Mouse (Mus musculus) embryonic facial prominence, embryonic 15.5 days (tissue): Measurements from ENCODE around the gene Bahcc1. TPM values are rescaled to one million over a fixed set of nuclear protein-coding genes. Genes with fewer than 3 reads are reported as not detected.

Source experiments
- ATAC-seq: fragments of 200-750 bp; cut with Nextera tagmentation; 2 replicates; pipeline ENCODE4 v1.8.0; 2017; ENCODE audit warnings: low read depth, moderate TSS enrichment; ENCODE audit not compliant: insufficient number of reproducible peaks, low FRiP score, low TSS enrichment
- H3K27ac ChIP-seq: fragments of 300-500 bp; sonication (generic); replicated peaks from 2 replicates; pipeline ENCODE4 v1.5.1; 2015; ENCODE audit warnings: mild to moderate bottlenecking, inconsistent platforms
- H3K27me3 ChIP-seq: fragments of 300-500 bp; sonication (generic); 2 replicates; pipeline ENCODE4 v1.6.1; 2015; ENCODE audit warnings: inconsistent platforms
- H3K36me3 ChIP-seq: fragments of 300-500 bp; sonication (generic); 2 replicates; pipeline ENCODE4 v1.6.1; 2015; ENCODE audit warnings: mild to moderate bottlenecking, inconsistent platforms
- H3K4me1 ChIP-seq: fragments of 300-500 bp; sonication (generic); 2 replicates; pipeline ENCODE4 v1.6.1; 2015; ENCODE audit warnings: inconsistent platforms
- H3K4me2 ChIP-seq: fragments of 300-500 bp; sonication (generic); replicated peaks from 2 replicates; pipeline ENCODE4 v1.6.1; 2015; ENCODE audit warnings: mild to moderate bottlenecking, inconsistent platforms
- H3K4me3 ChIP-seq: fragments of 300-500 bp; sonication (generic); replicated peaks from 2 replicates; pipeline ENCODE4 v1.5.1; 2015; ENCODE audit warnings: mild to moderate bottlenecking, inconsistent platforms
- H3K9ac ChIP-seq: fragments of 300-500 bp; sonication (generic); 2 replicates; pipeline ENCODE4 v1.6.1; 2015; ENCODE audit warnings: inconsistent platforms
- H3K9me3 ChIP-seq: fragments of 300-500 bp; sonication (generic); replicated peaks from 2 replicates; pipeline ENCODE4 v1.6.1; 2016; ENCODE audit warnings: inconsistent platforms
- WGBS: fragments of 180-500 bp; shearing (Covaris S2); methylation state at CpG from one replicate; pipeline ENCODE4 v1.1.7; 2015; 5-methylcytosine and 5-hydroxymethylcytosine counted together
- polyA plus RNA-seq: library from polyadenylated mRNA; unstranded; fragments of >200 nt; fragmentation: Nextera tagmentation; extraction: Ambion mirVana; gene quantifications from 2 replicates; pipeline ENCODE4 v1.2.1, GENCODE M21; 2015

Gene Bahcc1
- polyA plus RNA-seq, 1 experiment from 2014 or later, result 7.9 TPM

- no peak for ATAC-seq
- H3K36me3 ChIP-seq, result peaks cover 22% of the 10 kb centered on the region
- H3K4me3 ChIP-seq, result no peak overlapping the region
- no peak overlapping the region for H3K27ac ChIP-seq
- H3K4me2 ChIP-seq, result no peak overlapping the region
- WGBS, result 77% methylated on average over 10 of the region's 10 CpGs
- H3K9ac ChIP-seq, result no peak overlapping the region
- H3K27me3 ChIP-seq, result no peaks in the 10 kb centered on the region
- peaks cover 62% of the 10 kb centered on the region for H3K4me1 ChIP-seq
- H3K9me3 ChIP-seq, result no peaks in the 10 kb centered on the region
Observed at GRCm38 (mm10) chr11:120268195-120268967, 35.6 kb downstream of the Bahcc1 start.

DNA sequence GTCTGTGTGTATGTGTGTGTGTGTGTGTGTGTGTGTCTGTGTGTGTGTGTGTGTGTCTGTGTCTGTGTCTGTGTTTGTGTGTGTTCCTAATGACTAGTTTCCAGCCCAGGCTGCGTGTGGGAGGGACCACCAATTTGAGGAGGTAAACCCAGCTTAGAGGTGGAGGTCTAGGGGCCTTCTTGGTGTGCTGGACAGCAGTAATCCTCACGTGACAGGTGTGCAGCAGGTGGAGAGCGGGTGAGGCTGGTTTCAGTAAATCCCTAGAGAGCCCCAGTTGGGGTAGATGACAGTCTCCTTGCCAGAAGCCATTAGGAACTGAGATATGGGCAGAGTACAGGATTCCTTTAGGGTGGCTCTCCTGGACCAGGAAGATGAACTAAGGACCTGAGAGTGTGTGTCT, 36.3 kb downstream of the Bahcc1 start:
- WGBS, result 75% methylated on average over 3 of the region's 3 CpGs
- no peaks in the 10 kb centered on the region for H3K9me3 ChIP-seq
- ATAC-seq, result no peak
- H3K27me3 ChIP-seq, result no peaks in the 10 kb centered on the region
- H3K4me2 ChIP-seq, result no peak overlapping the region
- peaks cover 28% of the 10 kb centered on the region for H3K36me3 ChIP-seq
- H3K27ac ChIP-seq, result peak overlapping the region; percentile 9; the same call in 1 of the 2 replicates
- no peak overlapping the region for H3K9ac ChIP-seq
- peaks cover 56% of the 10 kb centered on the region for H3K4me1 ChIP-seq
- H3K4me3 ChIP-seq, result no peak overlapping the region

DNA sequence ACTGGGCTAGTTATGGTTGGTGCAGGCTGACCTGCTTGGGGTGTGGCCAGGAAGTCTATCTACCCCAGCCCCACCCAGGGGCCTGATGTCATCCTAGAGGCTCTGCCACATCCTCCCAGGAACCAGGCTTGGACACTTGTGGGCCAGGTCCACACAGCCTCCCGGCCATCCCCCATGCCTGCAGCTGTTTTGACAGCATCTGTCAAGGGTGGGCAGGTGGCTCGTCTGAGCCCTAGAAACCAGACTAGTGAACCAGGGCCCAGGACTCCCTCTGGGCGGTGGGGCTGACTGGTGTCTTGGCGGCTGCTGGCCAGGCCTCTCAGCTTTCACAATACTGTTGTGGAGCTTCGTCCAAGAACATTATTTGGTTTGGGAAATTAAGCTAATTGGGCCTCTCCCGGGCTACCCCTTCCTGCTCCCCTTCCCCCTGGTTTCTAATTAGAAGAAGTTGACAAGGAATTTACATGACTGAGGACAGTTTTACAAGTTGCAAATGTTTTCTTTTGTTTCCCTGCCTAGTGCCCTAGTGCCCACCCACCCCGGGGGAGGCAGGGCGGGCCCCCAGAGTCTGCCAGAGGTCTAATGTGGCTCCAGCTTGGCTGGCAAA, 36.9 kb downstream of the Bahcc1 start:
- Histone ChIP-seq H3K4me1 (peaks cover 50% of the 10 kb centered on the region), H3K9ac (no peak overlapping the region), H3K36me3 (peaks cover 34% of the 10 kb centered on the region), H3K27ac (peak overlapping the region; percentile 9; the same call in 1 of the 2 replicates), H3K9me3 (no peaks in the 10 kb centered on the region), H3K27me3 (no peaks in the 10 kb centered on the region), H3K4me2 (no peak overlapping the region), H3K4me3 (no peak overlapping the region)
- ATAC-seq, result peak; percentile 78
- 46% methylated on average over 8 of the region's 8 CpGs for WGBS

- H3K9ac ChIP-seq, result no peak overlapping the region
- ATAC-seq, result no peak
- no peak overlapping the region for H3K27ac ChIP-seq
- no peak overlapping the region for H3K4me2 ChIP-seq
- peaks cover 64% of the 10 kb centered on the region for H3K36me3 ChIP-seq
- H3K9me3 ChIP-seq, result no peaks in the 10 kb centered on the region
- H3K27me3 ChIP-seq, result no peaks in the 10 kb centered on the region
- peaks cover 10% of the 10 kb centered on the region; the same call in 1 of the 2 replicates for H3K4me1 ChIP-seq
- no peak overlapping the region for H3K4me3 ChIP-seq
- 77% methylated on average over 11 of the region's 11 CpGs for WGBS
Observed at GRCm38 (mm10) chr11:120279335-120279734, 46.6 kb downstream of the Bahcc1 start.

DNA sequence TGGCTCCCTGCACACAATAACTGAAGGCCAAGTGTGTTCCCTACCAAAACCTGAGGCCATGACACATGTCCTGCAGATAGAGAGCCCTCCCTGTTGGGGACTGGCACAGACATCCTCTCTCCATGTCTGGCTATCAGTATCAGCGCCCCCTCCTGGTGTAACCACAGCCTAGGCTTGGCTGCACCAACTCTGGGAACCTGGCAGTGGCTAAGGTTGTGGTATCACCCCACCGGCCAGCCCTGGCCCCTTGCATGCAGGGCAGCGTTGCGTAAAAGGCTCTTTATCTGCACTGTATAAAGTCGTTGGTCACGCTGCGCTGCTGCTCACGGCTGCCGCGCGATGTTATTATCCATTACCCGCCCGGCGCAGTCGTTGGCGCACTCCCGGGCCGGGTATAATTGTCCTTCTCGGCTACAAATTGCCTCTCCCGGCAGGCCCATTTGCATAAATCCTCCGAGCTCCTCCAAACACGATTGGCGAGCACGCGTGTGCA, 47.6 kb downstream of the Bahcc1 start:
- Histone ChIP-seq H3K27ac (no peak overlapping the region), H3K9ac (no peak overlapping the region), H3K9me3 (no peaks in the 10 kb centered on the region), H3K27me3 (no peaks in the 10 kb centered on the region), H3K36me3 (peaks cover 64% of the 10 kb centered on the region), H3K4me2 (no peak overlapping the region), H3K4me3 (no peak overlapping the region), H3K4me1 (peaks cover 10% of the 10 kb centered on the region; the same call in 1 of the 2 replicates)
- ATAC-seq, result no peak
- 62% methylated on average over 25 of the region's 25 CpGs for WGBS

DNA sequence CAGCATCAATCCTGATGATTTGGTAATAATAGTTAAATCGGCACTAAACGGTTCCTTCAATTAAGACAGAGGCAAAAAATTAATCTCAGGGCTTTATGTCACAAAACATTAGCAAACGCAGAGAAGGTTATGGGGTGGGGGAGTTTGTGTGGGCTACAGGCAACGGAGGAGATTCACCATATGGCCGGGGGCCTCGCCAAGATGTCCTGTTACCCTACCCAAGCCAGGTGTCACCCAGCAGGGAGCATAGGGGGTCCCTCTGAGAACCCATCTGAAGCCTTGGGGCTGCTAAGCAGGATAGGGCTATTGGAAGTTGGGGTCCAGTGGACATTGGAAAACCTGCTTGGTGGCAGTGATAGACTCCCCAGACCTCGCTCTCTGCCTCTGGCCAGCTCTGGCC, 48.0 kb downstream of the Bahcc1 start:
- WGBS, result 78% methylated on average over 7 of the region's 7 CpGs
- H3K4me1 ChIP-seq, result peaks cover 10% of the 10 kb centered on the region; the same call in 1 of the 2 replicates
- H3K27me3 ChIP-seq, result no peaks in the 10 kb centered on the region
- H3K9ac ChIP-seq, result no peak overlapping the region
- no peak overlapping the region for H3K4me3 ChIP-seq
- no peak overlapping the region for H3K4me2 ChIP-seq
- no peaks in the 10 kb centered on the region for H3K9me3 ChIP-seq
- peaks cover 66% of the 10 kb centered on the region for H3K36me3 ChIP-seq
- no peak overlapping the region for H3K27ac ChIP-seq
- ATAC-seq, result no peak

- Histone ChIP-seq H3K36me3 (peaks cover 67% of the 10 kb centered on the region), H3K4me1 (peaks cover 10% of the 10 kb centered on the region; the same call in 1 of the 2 replicates), H3K27me3 (no peaks in the 10 kb centered on the region), H3K4me2 (no peak overlapping the region), H3K4me3 (no peak overlapping the region), H3K27ac (no peak overlapping the region), H3K9me3 (no peaks in the 10 kb centered on the region), H3K9ac (no peak overlapping the region)
- 89% methylated on average over 3 of the region's 3 CpGs for WGBS
- no peak for ATAC-seq
Observed at GRCm38 (mm10) chr11:120281197-120281596, 48.5 kb downstream of the Bahcc1 start.

GRCm38 (mm10) chr11:120283542-120283941, 50.8 kb downstream of the Bahcc1 start:
- no peak overlapping the region for H3K9ac ChIP-seq
- H3K4me3 ChIP-seq, result no peak overlapping the region
- H3K27me3 ChIP-seq, result no peaks in the 10 kb centered on the region
- 0 out of 2 replicates have a peak overlapping the region, but pooled peaks have one; percentile 17 for H3K27ac ChIP-seq
- 82% methylated on average over 5 of the region's 5 CpGs for WGBS
- no peaks in the 10 kb centered on the region for H3K9me3 ChIP-seq
- H3K4me2 ChIP-seq, result no peak overlapping the region
- peaks cover 72% of the 10 kb centered on the region for H3K36me3 ChIP-seq
- H3K4me1 ChIP-seq, result peaks cover 10% of the 10 kb centered on the region; the same call in 1 of the 2 replicates
- no peak for ATAC-seq

DNA sequence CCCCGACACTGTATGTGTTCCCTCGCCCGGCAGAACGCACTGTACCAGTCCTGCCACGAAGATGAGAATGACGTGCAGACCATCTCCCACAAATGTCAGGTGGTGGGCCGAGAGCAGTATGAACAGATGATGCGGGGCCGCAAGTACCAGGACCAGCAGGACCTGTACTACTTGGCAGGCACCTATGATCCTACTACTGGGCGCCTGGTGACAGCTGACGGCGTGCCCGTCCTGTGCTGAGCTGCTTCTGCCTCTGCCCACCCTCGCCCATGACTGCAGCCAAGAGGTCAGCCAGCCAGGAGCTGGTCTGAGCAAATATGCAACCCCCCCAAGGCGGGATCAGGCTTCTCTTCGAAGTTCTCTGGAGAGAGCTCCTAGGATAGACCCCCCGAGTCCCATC, 56.9 kb downstream of the Bahcc1 start:
- no peak for ATAC-seq
- H3K9me3 ChIP-seq, result no peaks in the 10 kb centered on the region
- WGBS, result 92% methylated on average over 17 of the region's 17 CpGs
- no peak overlapping the region for H3K9ac ChIP-seq
- H3K4me1 ChIP-seq, result peaks cover 22% of the 10 kb centered on the region
- no peaks in the 10 kb centered on the region for H3K27me3 ChIP-seq
- no peak overlapping the region for H3K27ac ChIP-seq
- H3K36me3 ChIP-seq, result peaks cover 61% of the 10 kb centered on the region
- no peak overlapping the region for H3K4me2 ChIP-seq
- no peak overlapping the region for H3K4me3 ChIP-seq

- 88% methylated on average over 14 of the region's 14 CpGs for WGBS
- Histone ChIP-seq H3K4me1 (peaks cover 23% of the 10 kb centered on the region), H3K4me2 (no peak overlapping the region), H3K27me3 (no peaks in the 10 kb centered on the region), H3K9me3 (no peaks in the 10 kb centered on the region), H3K36me3 (peaks cover 55% of the 10 kb centered on the region), H3K4me3 (no peak overlapping the region), H3K9ac (no peak overlapping the region), H3K27ac (no peak overlapping the region)
- no peak for ATAC-seq
Observed at GRCm38 (mm10) chr11:120290266-120290665, 57.5 kb downstream of the Bahcc1 start.

DNA sequence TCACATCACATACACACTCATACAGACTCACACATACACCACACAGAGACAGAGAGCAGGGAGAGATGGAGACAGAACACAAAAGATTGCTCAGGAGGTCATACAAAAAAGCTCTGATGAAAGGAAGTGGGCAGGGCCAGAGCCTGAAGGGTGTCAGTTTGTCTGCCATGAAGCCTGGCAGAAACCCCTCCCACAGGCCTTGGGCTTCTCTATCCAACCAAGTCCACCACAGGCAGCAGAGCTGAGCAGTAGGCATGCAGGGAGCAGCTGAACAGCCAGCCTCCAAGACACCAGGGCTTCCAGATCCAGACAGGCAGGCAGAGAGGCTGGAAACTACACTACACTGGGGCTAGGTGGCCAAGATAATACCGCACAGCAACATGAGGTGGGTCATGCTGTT, 61.0 kb downstream of the Bahcc1 start:
- Histone ChIP-seq H3K9ac (no peak overlapping the region), H3K27ac (no peak overlapping the region), H3K36me3 (peaks cover 21% of the 10 kb centered on the region), H3K4me3 (no peak overlapping the region), H3K27me3 (no peaks in the 10 kb centered on the region), H3K9me3 (no peaks in the 10 kb centered on the region), H3K4me2 (no peak overlapping the region), H3K4me1 (peaks cover 49% of the 10 kb centered on the region)
- ATAC-seq, result no peak
- WGBS, result 70% methylated on average over 1 of the region's 1 CpGs
